Mouse (Mus musculus): ENCODE measurements around the gene Lpp.

GRCm38 (mm10) chr16:24498103-24498659, 104.9 kb downstream of the Lpp start:
- TF ChIP-seq POLR2A (IDR thresholded peaks at IDR 0.05; ENCODE audit: control insufficient read depth, low read depth, low read length) (no peak), CTCF (IDR thresholded peaks at IDR 0.05; ENCODE audit: control insufficient read depth, insufficient read depth, insufficient replicate concordance, low read depth, low read length) (no peak)

Measured in testis, adult 2 months (tissue).